Mouse (Mus musculus): ENCODE results near the gene Dpt. TPM values are rescaled to one million over a fixed set of nuclear protein-coding genes. Genes with fewer than 3 reads are reported as not detected.

The Dpt gene
- total and polyA plus RNA-seq, 2 experiments from 2014 or later = 0.40 TPM; not detected in 1

DNA sequence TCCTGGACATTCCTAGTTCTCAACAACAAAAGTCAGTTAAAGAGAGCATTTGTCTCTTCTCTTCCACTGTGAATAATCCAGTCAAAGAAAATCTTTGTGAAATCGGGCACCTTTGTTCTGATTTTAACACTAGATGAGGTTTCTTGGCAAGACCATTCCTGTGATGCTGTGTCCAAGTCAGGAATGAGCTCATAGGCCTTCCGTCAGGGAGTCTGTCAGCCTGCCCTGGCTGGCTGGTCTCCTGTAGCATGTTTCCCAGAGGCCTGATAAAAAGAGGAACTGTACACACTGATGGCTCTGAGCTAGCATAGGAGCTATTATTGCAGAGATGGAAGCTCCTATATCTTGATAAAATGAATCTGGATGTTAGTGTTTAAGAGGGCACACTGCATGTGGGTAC, 17.8 kb downstream of the Dpt start:
- no peaks in the 10 kb centered on the region for H3K9me3 ChIP-seq (ENCODE audit: low read length)
- no peaks in the 10 kb centered on the region for H3K27me3 ChIP-seq (ENCODE audit: insufficient read depth, low read length)
- TF ChIP-seq CTCF (IDR thresholded peaks at IDR 0.05; ENCODE audit: low read depth) = no peak
- no peak overlapping the region for H3K9ac ChIP-seq
- H3K4me2 ChIP-seq (ENCODE audit: low read depth) = no peak overlapping the region
- H3K27ac ChIP-seq (ENCODE audit: low read depth, low read length) = no peak overlapping the region
- H3K36me3 ChIP-seq (ENCODE audit: insufficient read depth) = no peaks in the 10 kb centered on the region
- DNase-seq = peak; percentile 29
- H3K4me3 ChIP-seq (ENCODE audit: low read depth, low read length) = no peak overlapping the region
- 24% methylated on average over 2 of the region's 2 CpGs for WGBS
- ATAC-seq = peak; percentile 55
- H3K4me1 ChIP-seq (ENCODE audit: insufficient read depth) = no peaks in the 10 kb centered on the region

DNA sequence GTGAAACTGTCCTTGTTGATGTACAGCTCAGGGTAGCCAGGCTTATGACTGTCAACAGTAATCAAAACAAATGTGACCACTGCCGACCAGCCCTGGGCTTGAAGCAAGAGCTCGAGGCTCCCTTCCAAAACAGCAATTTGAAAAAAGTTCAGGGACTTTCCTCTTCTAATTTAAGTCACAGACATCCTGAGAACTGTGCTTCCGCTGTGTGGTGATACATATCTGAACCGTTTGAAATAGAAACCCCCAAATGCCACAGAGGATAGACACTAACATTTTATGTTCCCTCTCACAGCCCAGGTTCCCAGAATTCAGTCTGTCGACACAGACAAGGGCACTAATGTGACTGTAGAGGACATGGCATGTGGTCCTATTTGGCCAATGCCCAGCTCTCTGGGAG, 18.9 kb downstream of the Dpt start:
- WGBS = 77% methylated on average over 5 of the region's 5 CpGs
- H3K9ac ChIP-seq = no peak overlapping the region
- no peak overlapping the region for H3K27ac ChIP-seq (ENCODE audit: low read depth, low read length)
- ATAC-seq (no peak), DNase-seq (no peak)
- no peak overlapping the region for H3K4me3 ChIP-seq (ENCODE audit: low read depth, low read length)
- no peaks in the 10 kb centered on the region for H3K36me3 ChIP-seq (ENCODE audit: insufficient read depth)
- H3K4me1 ChIP-seq (ENCODE audit: insufficient read depth) = no peaks in the 10 kb centered on the region
- no peak for TF ChIP-seq CTCF (IDR thresholded peaks at IDR 0.05; ENCODE audit: low read depth)
- no peaks in the 10 kb centered on the region for H3K27me3 ChIP-seq (ENCODE audit: insufficient read depth, low read length)
- no peaks in the 10 kb centered on the region for H3K9me3 ChIP-seq (ENCODE audit: low read length)
- H3K4me2 ChIP-seq (ENCODE audit: low read depth) = no peak overlapping the region

DNA sequence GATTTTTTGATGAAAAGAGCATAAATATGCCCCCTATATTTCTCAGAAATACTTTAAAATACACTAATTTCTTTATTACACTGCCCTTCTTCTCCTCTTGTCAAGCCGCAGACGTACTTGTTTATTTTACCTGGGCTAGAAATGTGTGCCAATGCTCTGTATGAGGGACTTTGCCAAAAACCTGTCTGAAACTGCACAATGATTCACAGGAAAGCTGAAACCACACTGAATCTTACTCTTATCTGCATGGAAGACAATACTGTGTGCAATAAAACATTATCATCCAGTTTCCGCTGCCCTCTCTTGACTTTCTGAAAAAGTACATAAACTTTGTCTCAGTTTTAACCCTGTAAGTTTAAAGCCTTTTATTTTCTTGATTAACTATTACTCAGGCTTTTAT, 20.9 kb downstream of the Dpt start:
- H3K36me3 ChIP-seq (ENCODE audit: insufficient read depth) = no peaks in the 10 kb centered on the region

DNA sequence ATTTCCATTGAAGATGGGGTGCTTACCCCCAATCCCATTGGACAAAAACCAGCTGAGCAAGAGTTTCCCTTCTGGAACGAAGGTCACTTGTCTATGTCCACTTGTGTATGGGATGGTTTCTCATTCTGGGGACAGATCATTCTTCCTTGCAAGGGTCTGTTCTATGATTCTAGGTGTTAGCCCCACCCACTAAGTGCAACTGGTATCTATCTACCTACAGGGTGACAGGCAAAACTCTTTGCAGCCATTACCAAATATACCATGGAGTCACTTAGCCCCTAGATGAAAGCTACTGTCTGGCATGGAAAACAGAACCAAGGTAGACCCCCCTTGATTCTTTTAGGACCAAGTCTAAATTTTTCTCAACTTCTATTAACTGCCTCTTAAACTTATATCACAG, 24.9 kb downstream of the Dpt start:
- Histone ChIP-seq H3K4me1 (ENCODE audit: insufficient read depth) (no peaks in the 10 kb centered on the region), H3K9ac (no peak overlapping the region), H3K27ac (ENCODE audit: low read depth, low read length) (no peak overlapping the region), H3K9me3 (ENCODE audit: low read length) (no peaks in the 10 kb centered on the region), H3K27me3 (ENCODE audit: insufficient read depth, low read length) (no peaks in the 10 kb centered on the region), H3K4me3 (ENCODE audit: low read depth, low read length) (no peak overlapping the region), H3K4me2 (ENCODE audit: low read depth) (no peak overlapping the region), H3K36me3 (ENCODE audit: insufficient read depth) (no peaks in the 10 kb centered on the region)
- ATAC-seq (no peak), DNase-seq (no peak)
- no peak for TF ChIP-seq CTCF (IDR thresholded peaks at IDR 0.05; ENCODE audit: low read depth)
- 86% methylated on average over 1 of the region's 1 CpGs for WGBS

More for the DNA sequence above, 20.9 kb downstream of the Dpt start:
- Histone ChIP-seq H3K4me3 (ENCODE audit: low read depth, low read length) (no peak overlapping the region), H3K4me1 (ENCODE audit: insufficient read depth) (no peaks in the 10 kb centered on the region), H3K27me3 (ENCODE audit: insufficient read depth, low read length) (no peaks in the 10 kb centered on the region), H3K9ac (no peak overlapping the region), H3K27ac (ENCODE audit: low read depth, low read length) (no peak overlapping the region), H3K9me3 (ENCODE audit: low read length) (no peaks in the 10 kb centered on the region), H3K4me2 (ENCODE audit: low read depth) (no peak overlapping the region)
- DNase-seq = no peak
- WGBS = 81% methylated on average over 3 of the region's 3 CpGs
- ATAC-seq = no peak
- no peak for TF ChIP-seq CTCF (IDR thresholded peaks at IDR 0.05; ENCODE audit: low read depth)

DNA sequence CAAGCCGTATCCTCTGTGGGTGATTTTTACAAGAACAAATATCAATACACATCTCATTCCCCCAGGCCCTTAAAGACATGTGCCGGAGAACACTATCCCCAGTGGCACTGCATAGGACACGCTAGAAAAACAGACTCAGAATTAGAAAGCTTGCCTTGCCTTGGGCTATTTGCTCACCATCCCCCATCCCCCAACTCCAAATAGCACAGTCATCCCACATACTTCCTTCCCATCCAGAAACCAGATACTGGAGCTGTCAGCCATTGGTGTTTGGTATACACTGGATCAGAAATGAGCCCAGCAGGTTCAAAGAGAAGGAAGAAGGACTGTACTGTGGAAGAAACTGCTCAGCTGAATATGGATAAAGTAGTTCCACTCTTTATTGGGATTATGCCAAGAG, 25.4 kb downstream of the Dpt start:
- ATAC-seq (no peak), DNase-seq (no peak)
- no peak for TF ChIP-seq CTCF (IDR thresholded peaks at IDR 0.05; ENCODE audit: low read depth)
- Histone ChIP-seq H3K4me1 (ENCODE audit: insufficient read depth) (no peaks in the 10 kb centered on the region), H3K4me2 (ENCODE audit: low read depth) (no peak overlapping the region), H3K27me3 (ENCODE audit: insufficient read depth, low read length) (no peaks in the 10 kb centered on the region), H3K9ac (no peak overlapping the region), H3K36me3 (ENCODE audit: insufficient read depth) (no peaks in the 10 kb centered on the region), H3K27ac (ENCODE audit: low read depth, low read length) (no peak overlapping the region), H3K4me3 (ENCODE audit: low read depth, low read length) (no peak overlapping the region), H3K9me3 (ENCODE audit: low read length) (no peaks in the 10 kb centered on the region)
- WGBS = 79% methylated on average over 3 of the region's 3 CpGs

DNA sequence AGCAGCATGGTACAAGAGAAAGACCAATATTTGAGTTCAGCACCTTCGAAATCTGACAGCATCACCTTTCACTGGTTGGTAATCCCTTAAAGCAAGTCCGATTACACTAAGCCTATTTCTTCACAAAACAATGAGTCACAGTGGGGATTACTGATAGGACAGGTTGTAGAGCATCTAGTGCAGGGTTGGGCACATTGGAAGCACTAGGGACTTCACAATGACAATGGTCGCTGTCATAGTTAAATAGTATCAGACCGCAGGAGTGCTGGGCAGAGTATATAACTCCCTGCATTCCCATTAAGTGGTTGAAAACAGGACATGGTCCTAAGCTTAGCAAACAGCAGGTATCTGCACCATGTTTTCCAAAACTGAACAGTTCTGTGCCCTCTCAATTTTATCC, 25.8 kb downstream of the Dpt start:
- no peaks in the 10 kb centered on the region for H3K4me1 ChIP-seq (ENCODE audit: insufficient read depth)
- H3K9ac ChIP-seq = no peak overlapping the region
- no peak for DNase-seq
- no peak for ATAC-seq
- no peak for TF ChIP-seq CTCF (IDR thresholded peaks at IDR 0.05; ENCODE audit: low read depth)
- no peak overlapping the region for H3K27ac ChIP-seq (ENCODE audit: low read depth, low read length)
- H3K9me3 ChIP-seq (ENCODE audit: low read length) = no peaks in the 10 kb centered on the region
- H3K4me2 ChIP-seq (ENCODE audit: low read depth) = no peak overlapping the region
- WGBS = 71% methylated on average over 4 of the region's 4 CpGs
- H3K27me3 ChIP-seq (ENCODE audit: insufficient read depth, low read length) = no peaks in the 10 kb centered on the region
- no peak overlapping the region for H3K4me3 ChIP-seq (ENCODE audit: low read depth, low read length)
- H3K36me3 ChIP-seq (ENCODE audit: insufficient read depth) = no peaks in the 10 kb centered on the region

DNA sequence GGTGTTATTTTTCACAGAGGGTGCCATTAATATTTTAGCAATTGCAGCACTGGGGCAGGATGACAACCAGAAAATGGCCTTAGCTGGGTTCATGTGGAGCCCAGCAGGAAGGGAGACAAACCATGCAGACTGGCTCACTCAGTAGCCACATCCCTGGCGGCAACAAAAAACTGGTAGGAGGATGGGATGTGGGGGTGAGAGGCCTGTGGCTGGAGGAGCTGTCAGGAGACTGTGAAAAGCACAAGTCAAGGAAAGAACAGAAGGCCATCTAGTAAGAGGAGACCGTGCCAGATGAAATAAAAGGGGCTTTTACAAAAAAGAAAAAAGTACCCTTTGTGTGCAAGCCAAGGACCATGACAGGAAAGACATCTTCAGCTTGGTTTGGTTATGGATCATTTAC, 28.5 kb downstream of the Dpt start:
- Histone ChIP-seq H3K4me3 (ENCODE audit: low read depth, low read length) (no peak overlapping the region), H3K9me3 (ENCODE audit: low read length) (no peaks in the 10 kb centered on the region), H3K36me3 (ENCODE audit: insufficient read depth) (no peaks in the 10 kb centered on the region), H3K9ac (no peak overlapping the region), H3K27ac (ENCODE audit: low read depth, low read length) (no peak overlapping the region), H3K4me2 (ENCODE audit: low read depth) (no peak overlapping the region), H3K4me1 (ENCODE audit: insufficient read depth) (no peaks in the 10 kb centered on the region), H3K27me3 (ENCODE audit: insufficient read depth, low read length) (no peaks in the 10 kb centered on the region)
- WGBS = 50% methylated on average over 2 of the region's 2 CpGs
- ATAC-seq (no peak), DNase-seq (no peak)
- TF ChIP-seq CTCF (IDR thresholded peaks at IDR 0.05; ENCODE audit: low read depth) = no peak

DNA sequence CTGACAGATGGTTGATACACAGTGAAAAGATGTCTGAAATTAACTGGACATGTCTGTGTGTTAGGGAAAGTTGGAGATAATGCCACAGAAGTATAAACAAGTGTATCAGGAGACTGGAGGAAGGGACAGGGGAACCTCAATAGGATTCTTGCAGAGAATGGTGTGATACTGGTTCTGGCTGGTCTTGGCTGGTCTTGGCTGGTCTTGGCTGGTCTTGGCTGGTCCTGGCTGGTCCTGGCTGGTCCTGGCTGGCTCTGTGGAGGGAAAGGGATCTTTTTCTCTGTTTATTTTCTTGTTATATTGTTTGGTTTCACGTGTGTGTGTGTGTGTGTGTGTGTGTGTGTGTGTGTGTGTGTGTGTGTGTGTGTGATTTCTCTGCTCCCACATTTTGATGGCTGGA, 33.4 kb downstream of the Dpt start:
- no peaks in the 10 kb centered on the region for H3K36me3 ChIP-seq (ENCODE audit: insufficient read depth)
- no peaks in the 10 kb centered on the region for H3K4me1 ChIP-seq (ENCODE audit: insufficient read depth)
- H3K9me3 ChIP-seq (ENCODE audit: low read length) = no peaks in the 10 kb centered on the region
- H3K9ac ChIP-seq = no peak overlapping the region
- WGBS = 31% methylated on average over 1 of the region's 1 CpGs
- no peak for DNase-seq
- H3K27ac ChIP-seq (ENCODE audit: low read depth, low read length) = no peak overlapping the region
- TF ChIP-seq CTCF (IDR thresholded peaks at IDR 0.05; ENCODE audit: low read depth) = no peak
- H3K27me3 ChIP-seq (ENCODE audit: insufficient read depth, low read length) = no peaks in the 10 kb centered on the region
- H3K4me3 ChIP-seq (ENCODE audit: low read depth, low read length) = no peak overlapping the region
- ATAC-seq = no peak
- H3K4me2 ChIP-seq (ENCODE audit: low read depth) = no peak overlapping the region
